Mouse (Mus musculus): Measurements from ENCODE around the gene Tbcd.
A peak's percentile ranks its signal among the peaks of the same experiment; 100 is the strongest.

Gene Tbcd

GRCm38 (mm10) chr11:121451753-121452635, at the start of gene Tbcd:
Tbcd (plus strand) TSS chr11:121451949.
- peak; percentile 96 for DNase-seq

- DNase-seq: no peak
Observed at GRCm38 (mm10) chr11:121407366-121408155, 44.2 kb upstream of the Tbcd start.

DNA sequence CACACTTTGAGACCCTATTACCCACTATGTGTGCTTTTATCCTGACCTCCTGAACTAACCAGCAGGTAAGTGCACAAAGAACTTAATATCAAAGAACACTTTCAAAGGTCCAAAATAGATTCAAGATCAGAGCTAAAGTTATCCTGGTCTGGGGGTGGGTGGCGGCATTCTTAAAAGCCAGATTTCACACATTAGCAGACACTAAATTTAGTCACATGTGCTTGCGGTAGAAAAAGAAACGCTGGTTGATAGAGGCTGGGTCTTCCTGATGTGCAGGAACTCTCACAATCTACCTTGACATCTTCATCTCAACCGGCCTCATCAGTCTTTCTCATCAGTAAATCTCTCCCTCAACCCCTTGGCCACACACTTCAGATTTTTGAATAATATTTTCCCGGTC, 37.0 kb upstream of the Tbcd start:
- no peak for DNase-seq

DNA sequence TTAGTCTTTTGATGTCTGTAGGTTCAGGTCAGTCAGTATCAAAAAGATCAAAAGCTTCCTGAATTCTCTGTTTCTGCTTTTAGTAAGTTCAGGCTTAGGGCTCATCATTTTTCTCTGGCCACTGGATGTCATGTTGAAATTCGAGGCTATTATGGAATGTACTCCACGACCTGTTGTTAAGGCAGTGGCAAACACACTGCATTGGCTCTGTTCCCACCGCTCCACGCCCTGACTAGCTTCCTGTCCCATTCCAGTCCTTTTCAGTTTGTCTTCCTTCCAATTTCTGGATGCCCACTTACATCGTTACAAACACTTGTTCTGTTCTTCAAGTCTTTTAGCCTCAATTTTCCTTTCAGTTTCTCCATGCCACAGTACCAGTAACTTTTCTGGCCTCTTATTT, 36.4 kb upstream of the Tbcd start:
- DNase-seq: peak; percentile 19 to 29

GRCm38 (mm10) chr11:121417971-121418370, 33.8 kb upstream of the Tbcd start:
- no peak for DNase-seq

- DNase-seq: no peak
Observed at GRCm38 (mm10) chr11:121418932-121419331, 32.8 kb upstream of the Tbcd start.

- DNase-seq: no peak
Observed at GRCm38 (mm10) chr11:121420379-121420778, 31.4 kb upstream of the Tbcd start.

DNA sequence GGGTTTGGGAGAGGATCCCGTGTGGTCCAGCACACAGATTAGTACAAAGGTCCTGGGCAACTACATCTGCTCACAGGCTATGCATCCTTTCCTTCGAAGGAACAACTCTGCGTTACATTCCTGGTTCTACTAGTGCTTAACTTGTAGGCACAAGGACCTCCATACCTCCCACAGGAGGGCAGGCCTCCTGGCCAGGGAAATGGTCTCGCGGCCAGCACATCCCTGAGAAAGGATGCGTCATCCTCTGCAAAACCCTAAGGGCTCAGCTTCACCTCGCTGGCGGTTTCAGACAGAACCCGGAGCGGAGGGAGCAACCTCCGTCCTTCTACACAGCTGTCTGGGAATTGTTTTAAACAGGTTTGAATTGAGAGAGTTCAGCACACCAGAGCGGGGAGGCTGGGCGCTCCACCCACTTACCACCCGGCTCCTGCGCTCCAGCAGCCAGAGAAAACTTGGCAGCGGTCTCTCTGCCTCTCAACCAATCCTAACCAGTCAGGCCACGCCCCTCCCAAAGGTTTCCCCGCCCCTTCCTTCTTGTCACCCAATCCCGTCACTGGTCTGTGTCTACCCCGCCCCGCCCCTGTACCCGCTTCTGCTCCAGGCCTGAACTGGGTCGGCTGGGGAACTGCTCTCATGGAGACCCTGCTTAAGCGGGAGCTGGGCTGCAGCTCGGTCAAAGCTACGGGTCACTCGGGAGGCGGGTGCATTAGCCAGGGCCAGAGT, 30.8 kb upstream of the Tbcd start, which contains the start of gene Fn3krp:
Fn3krp (plus strand) TSS at position 572 of the 723 bp plus-strand sequence.
- DNase-seq: peak; percentile 100

DNA sequence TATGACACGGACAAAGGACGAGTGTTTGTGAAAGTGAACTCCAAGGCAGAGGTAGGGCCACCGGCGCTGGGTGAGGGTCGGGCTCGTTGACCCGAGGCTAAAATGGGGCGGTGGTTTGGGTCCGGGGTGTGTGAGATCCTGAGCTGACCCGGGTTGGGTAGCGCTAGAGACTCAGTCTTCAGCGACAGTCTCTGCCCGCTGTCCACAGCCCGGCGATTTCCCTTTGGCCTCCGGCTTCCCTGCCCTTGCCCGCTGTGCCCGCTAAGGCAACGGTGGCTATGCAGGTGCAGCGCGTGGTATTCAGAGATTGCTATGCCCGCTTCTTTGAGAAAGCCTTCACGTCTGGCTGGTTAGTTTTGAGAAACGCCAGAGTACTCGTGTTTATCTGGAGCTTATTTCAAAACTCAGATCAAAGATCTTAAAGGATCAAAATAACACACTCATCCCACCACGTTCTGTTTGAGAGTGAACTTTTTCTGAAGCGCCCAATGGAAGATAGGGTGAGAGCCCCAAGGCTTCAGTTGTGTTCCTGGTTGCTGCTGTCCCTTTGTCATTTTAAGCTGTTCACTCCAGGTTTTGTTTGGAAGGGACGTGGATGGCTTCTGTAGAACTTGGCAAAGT, 30.1 kb upstream of the Tbcd start:
- no peak for DNase-seq

GRCm38 (mm10) chr11:121433397-121433796, 18.4 kb upstream of the Tbcd start:
- no peak for DNase-seq

GRCm38 (mm10) chr11:121434156-121435155, 17.3 kb upstream of the Tbcd start, which contains the start of gene Fn3k:
Fn3k (plus strand) TSS chr11:121434913.
- peak; percentile 92 to 94 for DNase-seq

DNA sequence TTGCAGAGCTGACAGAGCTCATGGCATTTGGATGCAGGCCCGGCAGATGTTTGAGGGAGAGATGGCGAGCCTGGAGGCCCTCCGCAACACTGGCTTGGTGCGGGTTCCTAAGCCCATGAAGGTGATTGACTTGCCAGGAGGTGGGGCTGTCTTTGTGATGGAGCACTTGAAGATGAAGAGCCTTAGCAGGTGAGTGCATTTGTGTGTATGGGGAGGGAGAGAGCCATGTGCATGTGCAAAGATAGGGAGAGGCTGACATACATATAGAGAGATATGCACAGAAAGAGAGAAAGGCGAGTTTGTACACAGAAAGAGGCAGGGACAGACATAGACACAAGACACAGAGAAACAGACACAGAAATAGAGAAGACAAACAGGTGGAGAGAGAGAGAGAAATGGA, 14.5 kb upstream of the Tbcd start:
- no peak for DNase-seq

DNA sequence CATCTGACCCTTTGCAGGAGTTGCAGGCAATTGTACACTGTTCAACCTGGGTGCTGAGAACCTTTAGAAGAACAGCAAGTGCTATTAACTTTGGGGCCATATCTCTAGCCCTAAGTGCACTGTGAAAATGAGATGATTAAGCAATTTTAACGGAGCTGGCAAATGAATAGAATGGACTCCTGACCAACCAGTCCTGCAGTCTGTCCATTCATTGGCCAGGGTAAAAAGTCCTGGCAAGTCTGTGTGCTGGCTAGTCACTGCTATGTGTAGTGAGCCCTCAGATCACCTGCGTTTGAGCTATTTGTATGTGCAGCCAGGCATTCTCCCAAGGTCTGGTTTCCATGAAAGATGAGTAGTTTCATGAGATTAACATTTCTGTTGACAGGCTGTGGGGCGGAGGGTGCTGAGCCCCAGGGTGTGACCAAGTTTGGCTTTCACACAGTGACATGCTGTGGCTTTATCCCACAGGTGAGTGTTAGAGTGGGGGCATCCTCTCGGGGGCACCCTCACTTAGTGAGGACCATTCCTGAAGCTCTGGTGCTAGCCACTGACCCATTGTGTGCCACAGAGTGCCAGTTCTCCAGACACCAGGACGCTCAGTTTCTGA, 12.0 kb upstream of the Tbcd start:
- no peak for DNase-seq

GRCm38 (mm10) chr11:121441653-121442052, 10.1 kb upstream of the Tbcd start:
- no peak for DNase-seq

- no peak for DNase-seq
Observed at GRCm38 (mm10) chr11:121442076-121442475, 9.7 kb upstream of the Tbcd start.

DNA sequence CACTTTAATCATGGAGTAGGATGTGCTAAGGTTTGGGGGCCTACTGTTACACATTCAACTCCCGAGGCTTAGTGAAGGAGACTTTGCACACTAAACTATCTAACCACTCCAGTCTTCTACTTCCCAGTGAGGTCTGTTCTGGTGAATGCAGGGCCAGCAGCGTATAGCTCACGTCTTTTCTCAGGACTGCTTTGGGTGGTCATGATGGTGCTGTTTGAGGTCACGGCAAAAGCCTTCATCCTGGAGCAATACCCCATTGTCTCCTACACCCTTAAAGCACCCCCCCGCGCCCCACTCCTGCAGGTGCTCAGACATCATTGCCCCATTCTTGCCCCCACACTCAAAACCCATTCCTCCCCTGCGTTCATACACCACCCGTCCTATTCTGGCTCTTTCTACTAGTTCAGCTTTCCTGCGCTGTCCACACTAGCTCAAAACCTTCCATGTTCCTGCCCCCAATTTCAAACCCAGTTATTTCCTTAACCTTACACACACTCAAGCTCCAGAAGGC, 478 bp upstream of the Tbcd start:
- DNase-seq: no peak

DNA sequence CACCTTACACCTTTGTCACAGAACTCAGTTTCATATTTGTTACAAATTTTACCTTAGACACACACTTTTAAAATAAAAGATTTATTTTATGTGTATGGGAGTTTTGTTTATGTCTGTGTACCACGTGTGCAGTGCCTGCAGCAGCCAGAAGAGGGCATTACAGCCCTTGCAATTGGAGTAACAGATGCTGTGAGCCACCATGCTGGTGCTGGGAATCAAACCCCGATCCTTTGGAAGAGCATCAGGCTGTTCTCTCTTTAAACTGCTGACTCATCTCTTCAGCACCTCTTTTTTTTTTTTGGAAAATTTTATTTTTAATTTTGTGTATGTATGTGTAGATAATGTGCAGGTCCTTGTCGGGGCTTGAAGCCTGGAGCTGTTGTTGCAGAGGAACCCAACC, 6.1 kb downstream of the Tbcd start:
- DNase-seq: no peak

DNA sequence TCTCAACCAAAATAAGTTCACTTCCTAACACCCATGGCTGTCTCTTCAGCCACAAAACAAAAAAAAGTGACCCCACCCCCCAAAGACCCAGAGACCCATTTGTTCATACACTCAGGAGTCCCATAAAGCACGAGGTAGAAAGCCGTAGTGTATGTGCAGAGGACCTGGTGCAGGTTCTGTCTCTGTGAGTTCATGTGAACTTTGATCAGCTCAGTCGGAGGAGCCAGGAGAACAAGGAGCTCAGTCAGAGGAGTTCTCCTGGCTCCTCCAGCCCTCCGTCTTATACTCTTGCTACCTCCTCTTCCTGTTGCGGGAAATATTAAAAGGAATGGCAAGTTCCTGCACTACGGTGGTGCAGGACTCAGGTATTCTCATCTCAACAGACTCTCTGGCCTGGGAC, 15.7 kb downstream of the Tbcd start:
- DNase-seq: no peak

DNA sequence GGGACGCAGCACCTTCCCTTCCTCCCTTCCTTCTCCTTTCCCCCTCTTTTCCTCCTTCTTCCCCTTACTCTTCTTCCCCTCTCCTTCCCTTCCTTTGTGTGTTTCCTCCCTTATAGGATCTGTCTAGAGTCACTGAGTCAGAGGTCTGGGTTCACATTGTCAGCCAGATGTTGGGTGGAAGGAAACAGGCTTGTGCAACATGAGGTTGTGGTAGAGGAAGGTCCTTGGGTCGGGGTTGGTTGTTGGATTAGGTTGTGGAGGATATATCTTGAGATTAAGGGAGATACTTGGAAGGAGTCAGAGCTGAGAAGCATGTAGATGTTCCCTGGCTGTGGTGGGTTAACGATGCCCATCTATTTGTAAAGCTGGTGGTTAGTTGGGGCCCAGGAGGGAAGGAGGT, 23.1 kb downstream of the Tbcd start:
- DNase-seq: no peak

- DNase-seq: peak; percentile 86 to 89
Observed at GRCm38 (mm10) chr11:121475699-121476415, 24.1 kb downstream of the Tbcd start.
